Mouse (Mus musculus) telencephalon, adult 2 months (tissue): ENCODE data around the gene BC024978.

Experiments
- DNase-seq: peaks from one replicate; pipeline ENCODE4 v3.0.0-alpha.2; 2011; ENCODE audit warnings: low read depth, low spot score

The BC024978 gene

GRCm38 (mm10) chr7:27177942-27178323, 17.6 kb upstream of the BC024978 start:
- no peak for DNase-seq

- DNase-seq, result peak; percentile 99
Observed at GRCm38 (mm10) chr7:27178324-27179216, 17.0 kb upstream of the BC024978 start, which contains the start of gene Rab4b. Gene Rab4b, minus strand, starts transcription at chr7:27178896.

- DNase-seq, result no peak
Observed at GRCm38 (mm10) chr7:27179217-27179918, 16.2 kb upstream of the BC024978 start.

GRCm38 (mm10) chr7:27180036-27180435, 15.5 kb upstream of the BC024978 start:
- DNase-seq, result no peak

- no peak for DNase-seq
Observed at GRCm38 (mm10) chr7:27180837-27181695, 14.5 kb upstream of the BC024978 start, which contains the start of the genes Gm21983 and Mia. Gene Gm21983, minus strand, starts transcription at chr7:27181086. Gene Mia, minus strand, starts transcription at chr7:27181157.

GRCm38 (mm10) chr7:27182498-27182897, 13.1 kb upstream of the BC024978 start:
- DNase-seq, result no peak

GRCm38 (mm10) chr7:27184964-27185363, 10.6 kb upstream of the BC024978 start:
- DNase-seq, result no peak

- DNase-seq, result no peak
Observed at GRCm38 (mm10) chr7:27185986-27186385, 9.6 kb upstream of the BC024978 start.

GRCm38 (mm10) chr7:27189271-27189931, 6.2 kb upstream of the BC024978 start:
- DNase-seq, result no peak

- DNase-seq, result no peak
Observed at GRCm38 (mm10) chr7:27192434-27192833, 3.1 kb upstream of the BC024978 start.

GRCm38 (mm10) chr7:27193731-27194130, 1.9 kb upstream of the BC024978 start:
- no peak for DNase-seq

GRCm38 (mm10) chr7:27197136-27197535, 1.6 kb downstream of the BC024978 start:
- no peak for DNase-seq

- no peak for DNase-seq
Observed at GRCm38 (mm10) chr7:27197634-27198033, 2.1 kb downstream of the BC024978 start.

GRCm38 (mm10) chr7:27198355-27198754, 2.8 kb downstream of the BC024978 start:
- DNase-seq, result no peak

- DNase-seq, result no peak
Observed at GRCm38 (mm10) chr7:27198779-27199178, 3.2 kb downstream of the BC024978 start.

- DNase-seq, result no peak
Observed at GRCm38 (mm10) chr7:27203730-27204449, 8.3 kb downstream of the BC024978 start.

GRCm38 (mm10) chr7:27212626-27213025, 17.0 kb downstream of the BC024978 start:
- DNase-seq, result no peak

GRCm38 (mm10) chr7:27218586-27218985, 23.0 kb downstream of the BC024978 start:
- no peak for DNase-seq

- DNase-seq, result no peak
Observed at GRCm38 (mm10) chr7:27219937-27220336, 24.4 kb downstream of the BC024978 start.

GRCm38 (mm10) chr7:27221939-27222338, 26.4 kb downstream of the BC024978 start:
- DNase-seq, result no peak
